Mouse (Mus musculus) erythroblast, embryonic 14.5 days (primary cell): Measurements from ENCODE around the gene 2410141K09Rik.
"Not testable (repeated sequence)": the region's sequence is repeated elsewhere in the genome, so short reads cannot be mapped to it uniquely, and the experiment has no call there.

Experiments used
- GATA1 ChIP-seq: IDR thresholded peaks from 2 replicates; pipeline ENCODE4 v1.6.1; 2012; ENCODE audit warnings: low read length, inconsistent platforms, mixed read lengths
- TAL1 ChIP-seq: IDR thresholded peaks from 3 replicates; pipeline ENCODE4 v1.6.1; 2012; ENCODE audit warnings: low read length, inconsistent platforms, mixed read lengths

DNA sequence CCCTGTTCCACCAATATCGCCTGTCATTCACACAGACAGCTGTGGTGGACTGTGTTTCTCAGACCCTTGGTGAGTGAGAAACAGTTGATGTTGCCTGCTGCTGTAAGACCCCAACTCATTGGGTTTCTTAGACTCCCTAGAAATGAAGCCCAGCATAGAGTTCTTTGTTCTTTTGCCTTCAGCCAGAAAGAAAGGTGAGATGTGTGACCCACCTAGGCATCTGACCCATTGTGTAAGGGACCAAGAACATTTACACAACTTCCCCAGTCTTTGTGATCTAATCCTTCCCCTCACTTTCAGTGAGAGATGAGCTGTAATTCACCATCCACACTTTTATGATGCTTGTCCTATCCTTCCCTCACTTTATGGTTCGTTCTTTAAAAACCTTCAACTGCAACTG, 26.0 kb downstream of the 2410141K09Rik start:
- not testable (repeated sequence) for TF ChIP-seq GATA1, TAL1
